Mouse (Mus musculus): ENCODE data around the gene Dspp.

- TF ChIP-seq CTCF (IDR thresholded peaks at IDR 0.05; ENCODE audit: borderline replicate concordance, control insufficient read depth, extremely low read depth, insufficient read depth, low read length, poor library complexity), result no peak
- TF ChIP-seq POLR2A (IDR thresholded peaks at IDR 0.05; ENCODE audit: control insufficient read depth, extremely low read depth, insufficient read depth, low read length, poor library complexity), result no peak
These were observed 53.8 kb downstream of the Dspp start for GRCm38 (mm10) chr5:104224299-104224698.
